Mouse (Mus musculus): ENCODE results near the gene Qprt. TPM values are rescaled to one million over a fixed set of nuclear protein-coding genes. Genes with fewer than 3 reads are reported as not detected.

Gene Qprt
- 7.2 and 14.5 TPM in 2 replicates for polyA plus RNA-seq (2016; fragmentation: Nextera tagmentation; extraction: Ambion mirVana)

DNA sequence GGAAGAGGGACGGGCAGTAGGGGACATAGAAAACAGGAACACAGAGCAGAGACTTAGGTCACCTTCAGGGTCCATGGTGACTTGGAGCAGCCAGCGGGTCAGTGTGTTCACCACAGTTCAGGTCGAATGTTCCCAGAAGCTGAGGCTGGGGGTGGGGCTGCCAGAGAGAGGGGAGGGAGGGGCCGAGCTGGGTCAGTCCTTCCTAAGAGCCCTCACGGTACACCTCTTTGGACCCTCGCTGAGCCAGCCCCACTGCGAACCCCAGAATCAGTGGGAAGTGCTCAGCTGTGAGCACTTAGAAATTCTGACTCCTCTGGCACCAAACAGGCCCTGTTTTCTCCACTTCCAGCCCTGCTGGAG, at the start of gene Qprt:
Gene Qprt, minus strand, starts transcription at position 316 of the 360 bp plus-strand sequence.
- peaks cover 35% of the 10 kb centered on the region for H3K27me3 ChIP-seq (ENCODE audit: insufficient read depth, poor library complexity, severe bottlenecking)
- H3K27ac ChIP-seq, result peak within 1 kb of the TSS; percentile 83
- DNase-seq (ENCODE audit: low spot score), result no peak
- H3K9me3 ChIP-seq, result 0 out of 2 replicates have a peak, but pooled peaks cover 3% of the 10 kb centered on the region
- H3K4me3 ChIP-seq, result peak within 1 kb of the TSS; percentile 49
- WGBS, result 6% methylated on average over 7 of the region's 7 CpGs
- peaks cover 24% of the 10 kb centered on the region for H3K4me1 ChIP-seq
- H3K36me3 ChIP-seq, result no peaks in the 10 kb centered on the region

DNA sequence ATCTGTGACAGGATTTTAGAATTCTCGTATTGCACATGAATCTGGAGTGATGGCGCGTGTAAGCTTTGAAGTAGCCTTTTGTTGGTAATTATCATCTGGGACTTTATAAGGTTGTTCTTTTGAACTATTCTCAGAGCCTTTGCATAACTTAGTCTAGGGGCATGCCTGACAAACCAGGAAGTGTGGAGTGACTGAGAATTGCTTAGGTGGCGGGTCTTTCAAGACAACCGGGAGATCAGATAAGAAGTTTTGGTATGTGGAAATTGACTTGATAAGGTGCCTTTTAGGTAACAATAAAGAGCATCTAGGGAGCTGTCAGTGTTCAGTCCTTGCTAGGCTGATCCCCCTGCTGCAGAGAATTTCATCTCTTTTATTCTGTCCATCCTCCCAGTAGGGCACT, 44.5 kb upstream of the Qprt start:
- no peaks in the 10 kb centered on the region for H3K36me3 ChIP-seq
- peaks cover 2% of the 10 kb centered on the region; the same call in 1 of the 2 replicates for H3K9me3 ChIP-seq
- no peak for DNase-seq (ENCODE audit: low spot score)
- no peaks in the 10 kb centered on the region for H3K4me1 ChIP-seq
- 76% methylated on average over 5 of the region's 5 CpGs for WGBS
- H3K27ac ChIP-seq, result no peak overlapping the region
- H3K27me3 ChIP-seq (ENCODE audit: insufficient read depth, poor library complexity, severe bottlenecking), result no peaks in the 10 kb centered on the region
- H3K4me3 ChIP-seq, result no peak overlapping the region

DNA sequence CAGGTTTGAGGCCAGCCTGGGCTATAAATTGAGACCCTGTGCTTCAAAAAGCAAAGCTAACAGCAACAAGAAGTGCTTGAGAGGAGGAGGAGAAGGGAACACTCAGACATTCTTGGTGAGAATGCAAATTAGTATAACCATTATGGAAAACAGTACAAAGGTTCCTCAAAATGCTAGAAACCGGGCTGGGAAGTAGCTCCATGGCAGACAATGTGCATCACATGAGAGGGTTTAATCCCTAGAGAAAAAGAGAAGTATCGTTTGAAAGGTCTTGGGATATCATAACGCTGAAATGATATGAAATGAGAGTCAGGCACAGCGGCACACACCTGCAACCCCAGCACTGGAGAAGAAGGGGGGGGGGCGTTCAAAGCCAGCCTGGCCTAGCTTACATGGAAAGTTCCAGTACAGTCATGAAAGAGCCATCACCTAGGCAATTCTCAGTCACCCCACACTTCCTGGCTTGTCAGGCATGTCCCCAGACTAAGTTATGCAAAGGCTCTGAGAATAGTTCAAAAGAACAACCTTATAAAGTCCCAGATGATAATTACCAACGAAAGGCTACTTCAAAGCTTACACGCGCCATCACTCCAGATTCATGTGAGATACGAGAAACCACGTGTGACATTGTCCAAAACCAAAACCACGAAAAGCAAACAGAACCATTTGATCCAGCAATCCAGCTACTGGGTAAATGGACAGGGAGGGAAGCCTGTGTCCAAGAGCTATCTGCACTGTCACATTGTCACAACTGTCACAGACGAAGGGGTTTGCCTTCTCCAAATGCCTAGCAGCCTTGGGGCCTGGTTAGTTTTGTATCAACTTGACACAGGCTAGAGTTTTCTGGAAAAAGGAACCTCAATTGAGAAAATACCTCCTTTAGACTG, 43.8 kb upstream of the Qprt start:
- Histone ChIP-seq H3K27ac (no peak overlapping the region), H3K27me3 (ENCODE audit: insufficient read depth, poor library complexity, severe bottlenecking) (no peaks in the 10 kb centered on the region), H3K4me1 (no peaks in the 10 kb centered on the region), H3K4me3 (no peak overlapping the region), H3K9me3 (no peaks in the 10 kb centered on the region), H3K36me3 (no peaks in the 10 kb centered on the region)
- WGBS, result 86% methylated on average over 12 of the region's 12 CpGs
- no peak for DNase-seq (ENCODE audit: low spot score)

DNA sequence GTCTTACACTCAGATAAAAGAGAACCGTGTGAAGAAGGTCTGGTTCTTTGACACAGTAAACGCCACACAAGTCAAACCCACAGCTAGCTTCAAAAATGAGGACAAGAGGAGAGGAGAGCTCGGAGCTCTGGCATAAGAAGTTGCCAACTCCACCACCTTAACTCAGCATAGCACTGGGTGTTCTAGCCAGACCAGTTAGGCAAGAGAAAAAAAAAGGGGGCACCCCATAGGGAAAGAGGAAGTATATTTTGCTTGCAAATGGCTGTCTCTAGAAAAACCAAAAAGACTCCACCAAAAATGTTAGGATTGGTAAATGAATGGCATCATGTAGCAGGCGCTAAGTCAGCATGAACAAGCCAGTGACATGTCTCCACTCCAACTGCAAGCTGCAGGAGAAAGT, 42.0 kb upstream of the Qprt start:
- DNase-seq (ENCODE audit: low spot score), result no peak
- no peaks in the 10 kb centered on the region for H3K36me3 ChIP-seq
- H3K27ac ChIP-seq, result no peak overlapping the region
- no peaks in the 10 kb centered on the region for H3K27me3 ChIP-seq (ENCODE audit: insufficient read depth, poor library complexity, severe bottlenecking)
- H3K4me3 ChIP-seq, result no peak overlapping the region
- H3K4me1 ChIP-seq, result no peaks in the 10 kb centered on the region
- no peaks in the 10 kb centered on the region for H3K9me3 ChIP-seq
- WGBS, result 74% methylated on average over 4 of the region's 4 CpGs

DNA sequence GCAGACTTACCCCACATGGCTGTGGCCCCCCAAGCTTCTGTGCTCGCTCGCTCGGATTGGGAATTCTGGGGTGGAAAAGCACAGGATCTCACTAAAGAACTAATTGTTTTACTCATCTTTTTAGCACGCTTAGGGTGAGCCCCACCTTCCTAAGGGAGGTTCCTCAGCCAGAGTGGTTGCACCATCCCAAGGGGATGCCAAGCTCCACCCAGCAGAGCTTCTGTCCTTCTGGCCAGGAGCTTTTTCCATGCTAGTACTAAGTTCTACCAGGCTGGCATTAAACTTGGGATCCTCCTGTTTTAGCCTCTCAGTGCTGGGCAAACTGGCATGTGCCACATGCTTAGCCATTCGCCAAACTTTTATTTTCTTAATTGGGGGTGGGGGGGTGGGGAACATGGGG, 40.5 kb upstream of the Qprt start:
- WGBS, result 83% methylated on average over 5 of the region's 5 CpGs
- Histone ChIP-seq H3K27me3 (ENCODE audit: insufficient read depth, poor library complexity, severe bottlenecking) (no peaks in the 10 kb centered on the region), H3K9me3 (no peaks in the 10 kb centered on the region), H3K4me1 (no peaks in the 10 kb centered on the region), H3K27ac (no peak overlapping the region), H3K36me3 (no peaks in the 10 kb centered on the region), H3K4me3 (no peak overlapping the region)
- DNase-seq (ENCODE audit: low spot score), result no peak

DNA sequence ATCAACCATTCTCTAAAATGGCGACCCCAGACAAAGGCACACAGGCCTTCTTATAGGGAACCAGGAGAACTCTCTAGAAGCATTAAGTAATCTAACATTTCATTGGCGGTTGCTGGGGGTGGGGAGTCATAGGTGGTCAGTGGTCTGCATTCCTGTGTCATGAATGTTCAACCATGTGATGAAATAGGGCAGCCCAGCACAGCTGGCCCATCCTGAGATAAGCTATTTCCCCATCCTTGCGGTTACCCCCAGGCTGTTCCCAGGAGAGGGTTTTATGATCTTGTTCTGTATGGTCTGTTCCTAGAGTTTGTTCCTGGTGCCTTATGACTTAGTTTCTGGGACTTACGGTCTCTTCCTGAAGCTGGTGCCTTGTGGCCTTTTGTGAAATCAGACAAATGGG, 35.5 kb upstream of the Qprt start:
- Histone ChIP-seq H3K36me3 (no peaks in the 10 kb centered on the region), H3K4me1 (no peaks in the 10 kb centered on the region), H3K9me3 (no peaks in the 10 kb centered on the region), H3K27ac (no peak overlapping the region), H3K27me3 (ENCODE audit: insufficient read depth, poor library complexity, severe bottlenecking) (no peaks in the 10 kb centered on the region), H3K4me3 (no peak overlapping the region)
- no peak for DNase-seq (ENCODE audit: low spot score)
- 77% methylated on average over 4 of the region's 4 CpGs for WGBS

DNA sequence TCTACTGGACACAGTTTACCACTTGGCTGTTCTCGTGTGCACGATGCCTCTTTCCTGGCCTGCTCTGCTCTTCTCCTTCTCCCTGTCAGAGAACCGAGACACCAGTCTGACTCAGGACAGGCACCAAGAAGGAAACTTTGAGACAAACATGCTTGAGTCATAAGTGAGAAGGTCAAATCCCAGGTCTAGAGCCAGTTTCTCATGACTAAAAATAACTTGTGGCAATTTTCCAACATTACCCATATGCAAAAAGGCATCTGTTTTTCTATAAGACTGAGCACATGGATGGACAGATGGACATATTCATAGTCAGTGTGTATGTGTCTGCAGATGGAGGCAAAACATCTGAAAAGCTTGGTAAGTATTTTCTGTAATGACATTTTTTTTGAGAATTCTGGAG, 31.5 kb upstream of the Qprt start:
- Histone ChIP-seq H3K4me1 (no peaks in the 10 kb centered on the region), H3K27ac (no peak overlapping the region), H3K9me3 (no peaks in the 10 kb centered on the region), H3K4me3 (no peak overlapping the region), H3K27me3 (ENCODE audit: insufficient read depth, poor library complexity, severe bottlenecking) (no peaks in the 10 kb centered on the region), H3K36me3 (no peaks in the 10 kb centered on the region)
- no peak for DNase-seq (ENCODE audit: low spot score)
- WGBS, result 66% methylated on average over 3 of the region's 3 CpGs

DNA sequence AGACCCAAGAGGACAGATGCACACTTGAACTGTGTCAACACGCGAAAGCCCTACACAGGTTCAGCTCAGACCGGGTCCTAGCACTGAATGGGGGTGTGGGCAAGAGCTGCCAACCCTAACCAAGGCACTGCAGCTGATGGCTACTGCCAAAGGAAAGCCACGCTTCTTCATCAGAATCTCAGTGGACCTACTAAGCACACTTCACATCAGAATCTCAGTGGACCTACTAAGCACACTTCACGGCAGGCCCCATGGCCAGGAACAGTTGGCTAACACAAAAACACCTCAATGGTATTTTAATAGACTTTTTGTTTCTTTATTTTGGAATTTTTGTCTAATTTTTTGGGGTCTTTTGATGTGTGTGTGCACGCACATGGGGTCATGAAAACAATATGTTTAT, 30.4 kb upstream of the Qprt start:
- WGBS, result 88% methylated on average over 6 of the region's 6 CpGs
- Histone ChIP-seq H3K36me3 (no peaks in the 10 kb centered on the region), H3K27me3 (ENCODE audit: insufficient read depth, poor library complexity, severe bottlenecking) (no peaks in the 10 kb centered on the region), H3K27ac (no peak overlapping the region), H3K9me3 (no peaks in the 10 kb centered on the region), H3K4me3 (no peak overlapping the region), H3K4me1 (no peaks in the 10 kb centered on the region)
- no peak for DNase-seq (ENCODE audit: low spot score)

DNA sequence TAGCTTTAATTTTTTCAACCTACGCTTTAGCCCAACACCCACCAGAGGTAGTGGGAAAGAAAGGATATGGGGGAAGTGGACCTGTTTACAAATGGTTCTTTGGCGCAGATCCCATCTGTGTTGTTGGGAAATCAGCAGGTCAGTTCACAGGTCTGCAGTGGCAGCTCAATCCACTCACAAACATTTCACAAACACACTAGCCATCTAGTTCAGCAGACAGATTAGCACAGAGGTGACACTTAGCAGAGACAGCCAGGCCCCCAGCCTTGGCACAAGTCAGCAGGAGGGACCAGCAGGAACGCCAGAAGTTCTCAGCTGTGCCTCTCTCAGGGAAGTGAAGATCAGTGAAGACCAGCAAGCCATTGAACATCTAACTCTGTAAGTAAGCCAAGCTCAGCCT, 25.9 kb upstream of the Qprt start:
- no peak for DNase-seq (ENCODE audit: low spot score)
- Histone ChIP-seq H3K27me3 (ENCODE audit: insufficient read depth, poor library complexity, severe bottlenecking) (no peaks in the 10 kb centered on the region), H3K36me3 (no peaks in the 10 kb centered on the region), H3K9me3 (no peaks in the 10 kb centered on the region), H3K27ac (no peak overlapping the region), H3K4me3 (no peak overlapping the region), H3K4me1 (peaks cover 9% of the 10 kb centered on the region; the same call in 1 of the 2 replicates)
- WGBS, result 48% methylated on average over 3 of the region's 3 CpGs

DNA sequence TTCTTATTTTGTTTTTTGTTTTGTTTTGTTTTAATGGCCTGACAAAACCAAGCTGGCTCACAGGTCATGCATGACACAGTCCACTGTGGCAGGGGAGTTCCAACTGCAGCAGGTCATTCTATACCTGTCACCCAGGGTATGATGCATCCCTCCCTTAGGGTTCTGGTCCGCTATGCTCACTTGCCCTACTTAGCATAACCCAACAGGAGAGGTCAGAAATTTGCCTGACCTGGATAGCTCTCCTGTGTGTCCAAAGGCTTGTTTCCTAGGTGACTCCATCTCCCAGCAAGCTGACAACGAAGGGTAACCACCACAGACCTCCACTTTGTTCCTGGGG, 24.2 kb upstream of the Qprt start:
- Histone ChIP-seq H3K36me3 (no peaks in the 10 kb centered on the region), H3K9me3 (no peaks in the 10 kb centered on the region), H3K4me3 (no peak overlapping the region), H3K27me3 (ENCODE audit: insufficient read depth, poor library complexity, severe bottlenecking) (no peaks in the 10 kb centered on the region), H3K27ac (no peak overlapping the region), H3K4me1 (peaks cover 9% of the 10 kb centered on the region; the same call in 1 of the 2 replicates)
- no peak for DNase-seq (ENCODE audit: low spot score)
- 66% methylated on average over 2 of the region's 2 CpGs for WGBS

DNA sequence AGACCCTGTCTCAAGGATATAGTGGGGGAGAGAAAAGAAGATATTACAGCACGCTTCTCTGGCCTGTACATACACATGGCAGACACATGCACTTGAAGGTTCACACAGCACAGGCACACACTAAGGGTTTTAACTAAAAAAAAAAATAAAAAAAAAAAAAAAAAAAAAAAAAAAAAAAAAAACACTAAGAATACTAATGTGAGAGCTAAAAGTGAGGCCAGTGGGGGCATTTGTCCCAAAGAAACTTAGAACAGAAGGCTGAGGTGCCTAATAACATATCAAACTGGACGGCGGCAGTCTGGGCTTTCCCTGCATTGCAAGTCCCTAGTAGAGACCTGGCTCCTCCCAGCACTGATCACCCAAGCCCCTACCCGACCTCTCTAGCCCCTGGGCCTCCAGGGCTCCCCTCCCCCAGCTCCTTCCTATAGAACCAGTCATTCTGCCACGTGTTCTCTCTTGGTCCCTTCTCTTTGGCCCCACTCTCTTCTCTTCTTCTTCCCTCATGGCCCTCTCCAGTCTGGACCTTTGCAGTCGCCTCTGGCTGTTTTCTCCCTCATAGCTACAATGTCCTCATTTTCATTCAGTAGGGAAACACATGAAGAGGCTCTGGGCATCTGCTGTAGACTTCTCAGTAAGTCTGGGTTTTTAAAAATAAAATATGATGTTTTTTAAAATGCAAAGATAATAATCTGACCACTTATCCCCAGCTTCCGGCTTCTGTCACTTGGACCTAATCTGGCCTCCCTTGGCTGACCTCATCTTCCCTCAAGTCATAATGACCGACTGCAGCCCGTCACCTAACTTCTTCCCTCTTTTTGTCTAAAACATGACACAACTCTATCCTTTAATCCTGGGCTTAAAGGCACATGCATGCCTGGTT, 23.6 kb upstream of the Qprt start:
- no peak overlapping the region for H3K27ac ChIP-seq
- H3K36me3 ChIP-seq, result no peaks in the 10 kb centered on the region
- H3K4me3 ChIP-seq, result no peak overlapping the region
- H3K4me1 ChIP-seq, result peaks cover 9% of the 10 kb centered on the region; the same call in 1 of the 2 replicates
- DNase-seq (ENCODE audit: low spot score), result no peak
- WGBS, result 53% methylated on average over 9 of the region's 9 CpGs
- H3K27me3 ChIP-seq (ENCODE audit: insufficient read depth, poor library complexity, severe bottlenecking), result no peaks in the 10 kb centered on the region
- no peaks in the 10 kb centered on the region for H3K9me3 ChIP-seq

DNA sequence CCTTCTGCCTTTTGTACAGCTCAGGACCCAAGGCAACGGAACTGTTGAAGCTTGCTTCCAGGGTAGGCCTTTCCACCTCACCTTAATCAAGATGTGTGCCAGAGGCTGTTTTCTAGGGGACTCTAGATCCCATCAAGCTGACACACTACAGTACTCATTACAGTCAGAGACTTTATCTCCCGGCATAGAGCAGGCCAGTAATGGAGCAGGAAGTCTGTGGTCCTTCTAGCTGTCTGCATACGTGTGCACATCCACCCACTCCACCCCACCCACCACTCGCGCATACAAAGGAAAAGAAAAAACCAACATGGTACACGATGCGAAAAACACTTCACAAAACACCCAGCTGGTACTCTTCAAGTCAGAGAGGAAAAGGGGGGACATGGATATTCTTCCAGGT, 22.4 kb upstream of the Qprt start:
- no peak for DNase-seq (ENCODE audit: low spot score)
- H3K4me3 ChIP-seq, result no peak overlapping the region
- H3K27me3 ChIP-seq (ENCODE audit: insufficient read depth, poor library complexity, severe bottlenecking), result no peaks in the 10 kb centered on the region
- WGBS, result 68% methylated on average over 7 of the region's 7 CpGs
- H3K27ac ChIP-seq, result no peak overlapping the region
- no peaks in the 10 kb centered on the region for H3K36me3 ChIP-seq
- peaks cover 9% of the 10 kb centered on the region; the same call in 1 of the 2 replicates for H3K4me1 ChIP-seq
- H3K9me3 ChIP-seq, result no peaks in the 10 kb centered on the region

DNA sequence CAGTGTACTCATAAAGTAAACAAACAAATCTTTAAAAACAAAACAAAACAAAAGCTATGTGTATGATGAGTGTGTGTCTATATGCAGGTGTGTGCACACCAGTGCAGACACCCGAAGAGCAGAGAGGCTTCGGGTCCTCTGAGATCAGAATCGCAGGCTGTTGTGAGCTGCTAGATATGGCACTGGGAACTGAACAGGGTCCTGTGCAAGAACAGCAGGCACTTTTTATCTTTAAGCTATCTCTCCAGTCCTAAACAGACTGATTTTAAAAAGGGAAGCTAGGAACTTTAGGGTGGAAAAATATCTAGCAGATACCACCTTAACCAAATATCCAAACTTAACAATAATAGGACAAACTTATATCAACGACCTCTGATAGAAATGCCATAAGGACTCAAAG, 20.6 kb upstream of the Qprt start:
- H3K27ac ChIP-seq, result no peak overlapping the region
- no peak overlapping the region for H3K4me3 ChIP-seq
- H3K36me3 ChIP-seq, result no peaks in the 10 kb centered on the region
- H3K27me3 ChIP-seq (ENCODE audit: insufficient read depth, poor library complexity, severe bottlenecking), result no peaks in the 10 kb centered on the region
- peaks cover 9% of the 10 kb centered on the region; the same call in 1 of the 2 replicates for H3K4me1 ChIP-seq
- no peaks in the 10 kb centered on the region for H3K9me3 ChIP-seq
- 85% methylated on average over 4 of the region's 4 CpGs for WGBS
- no peak for DNase-seq (ENCODE audit: low spot score)

All from heart, embryonic 10.5 days (tissue).